Mouse (Mus musculus): ENCODE data around the gene H2afz. TPM values are rescaled to one million over a fixed set of nuclear protein-coding genes. Genes with fewer than 3 reads are reported as not detected.
"Not testable (repeated sequence)": the region's sequence is repeated elsewhere in the genome, so short reads cannot be mapped to it uniquely, and the experiment has no call there.

H2afz gene
- polyA plus RNA-seq, 1 experiment from 2014 or later = 1,070 TPM

- Histone ChIP-seq H3K9ac (replicated peaks; ENCODE audit: low read length) (no peak overlapping the region), H3K27me3 (ENCODE audit: control insufficient read depth, insufficient read depth, low read length) (no peaks in the 10 kb centered on the region), H3K9me3 (ENCODE audit: control insufficient read depth, low read length) (no peaks in the 10 kb centered on the region), H3K4me2 (ENCODE audit: low read length) (no peak overlapping the region), H3K36me3 (ENCODE audit: control insufficient read depth, insufficient read depth, low read length) (no peaks in the 10 kb centered on the region), H3K27ac (replicated peaks; ENCODE audit: low read depth, low read length) (no peak overlapping the region), H3K4me1 (ENCODE audit: control insufficient read depth, insufficient read depth, low read length) (no peaks in the 10 kb centered on the region), H3K4me3 (replicated peaks; ENCODE audit: low read depth, low read length) (no peak overlapping the region)
- 88% methylated on average over 1 of the region's 1 CpGs for WGBS
- ATAC-seq (ENCODE audit: low FRiP score, low TSS enrichment) (no peak), DNase-seq (no peak)
Observed at GRCm38 (mm10) chr3:137836543-137836942, 27.7 kb upstream of the H2afz start.

GRCm38 (mm10) chr3:137838160-137838559 lies 26.1 kb upstream of the H2afz start:
- DNase-seq = no peak
- Histone ChIP-seq H3K4me3 (replicated peaks; ENCODE audit: low read depth, low read length) (no peak overlapping the region), H3K9ac (replicated peaks; ENCODE audit: low read length) (no peak overlapping the region), H3K36me3 (ENCODE audit: control insufficient read depth, insufficient read depth, low read length) (no peaks in the 10 kb centered on the region), H3K9me3 (ENCODE audit: control insufficient read depth, low read length) (no peaks in the 10 kb centered on the region), H3K27me3 (ENCODE audit: control insufficient read depth, insufficient read depth, low read length) (no peaks in the 10 kb centered on the region), H3K27ac (replicated peaks; ENCODE audit: low read depth, low read length) (no peak overlapping the region), H3K4me1 (ENCODE audit: control insufficient read depth, insufficient read depth, low read length) (no peaks in the 10 kb centered on the region), H3K4me2 (ENCODE audit: low read length) (no peak overlapping the region)
- no peak for ATAC-seq (ENCODE audit: low FRiP score, low TSS enrichment)

- Histone ChIP-seq H3K9ac (replicated peaks; ENCODE audit: low read length) (no peak overlapping the region), H3K4me2 (ENCODE audit: low read length) (no peak overlapping the region), H3K4me3 (replicated peaks; ENCODE audit: low read depth, low read length) (no peak overlapping the region), H3K27me3 (ENCODE audit: control insufficient read depth, insufficient read depth, low read length) (no peaks in the 10 kb centered on the region), H3K9me3 (ENCODE audit: control insufficient read depth, low read length) (no peaks in the 10 kb centered on the region), H3K27ac (replicated peaks; ENCODE audit: low read depth, low read length) (no peak overlapping the region), H3K4me1 (ENCODE audit: control insufficient read depth, insufficient read depth, low read length) (0 out of 2 replicates have a peak, but pooled peaks cover 6% of the 10 kb centered on the region), H3K36me3 (ENCODE audit: control insufficient read depth, insufficient read depth, low read length) (no peaks in the 10 kb centered on the region)
- 84% methylated on average over 1 of the region's 1 CpGs for WGBS
- no peak for ATAC-seq (ENCODE audit: low FRiP score, low TSS enrichment)
- DNase-seq = no peak
Observed at GRCm38 (mm10) chr3:137842944-137843343, 21.3 kb upstream of the H2afz start.

- Histone ChIP-seq H3K27me3 (ENCODE audit: control insufficient read depth, insufficient read depth, low read length) (no peaks in the 10 kb centered on the region), H3K9me3 (ENCODE audit: control insufficient read depth, low read length) (no peaks in the 10 kb centered on the region), H3K4me3 (replicated peaks; ENCODE audit: low read depth, low read length) (no peak overlapping the region), H3K4me2 (ENCODE audit: low read length) (no peak overlapping the region), H3K4me1 (ENCODE audit: control insufficient read depth, insufficient read depth, low read length) (0 out of 2 replicates have a peak, but pooled peaks cover 6% of the 10 kb centered on the region), H3K36me3 (ENCODE audit: control insufficient read depth, insufficient read depth, low read length) (no peaks in the 10 kb centered on the region), H3K27ac (replicated peaks; ENCODE audit: low read depth, low read length) (no peak overlapping the region), H3K9ac (replicated peaks; ENCODE audit: low read length) (no peak overlapping the region)
- WGBS = 91% methylated on average over 3 of the region's 3 CpGs
- ATAC-seq (ENCODE audit: low FRiP score, low TSS enrichment) (no peak), DNase-seq (no peak)
Observed at GRCm38 (mm10) chr3:137844263-137844662, 20.0 kb upstream of the H2afz start.

- ATAC-seq (ENCODE audit: low FRiP score, low TSS enrichment) (no peak), DNase-seq (no peak)
- WGBS = 94% methylated on average over 5 of the region's 5 CpGs
- H3K36me3 ChIP-seq (ENCODE audit: control insufficient read depth, insufficient read depth, low read length) = no peaks in the 10 kb centered on the region
- no peak overlapping the region for H3K9ac ChIP-seq (replicated peaks; ENCODE audit: low read length)
- H3K27me3 ChIP-seq (ENCODE audit: control insufficient read depth, insufficient read depth, low read length) = no peaks in the 10 kb centered on the region
- H3K4me2 ChIP-seq (ENCODE audit: low read length) = no peak overlapping the region
- H3K4me3 ChIP-seq (replicated peaks; ENCODE audit: low read depth, low read length) = no peak overlapping the region
- no peaks in the 10 kb centered on the region for H3K9me3 ChIP-seq (ENCODE audit: control insufficient read depth, low read length)
- 0 out of 2 replicates have a peak, but pooled peaks cover 6% of the 10 kb centered on the region for H3K4me1 ChIP-seq (ENCODE audit: control insufficient read depth, insufficient read depth, low read length)
- H3K27ac ChIP-seq (replicated peaks; ENCODE audit: low read depth, low read length) = no peak overlapping the region
Observed at GRCm38 (mm10) chr3:137846552-137846951, 17.7 kb upstream of the H2afz start.

- Histone ChIP-seq H3K9me3 (ENCODE audit: control insufficient read depth, low read length) (no peaks in the 10 kb centered on the region), H3K27me3 (ENCODE audit: control insufficient read depth, insufficient read depth, low read length) (no peaks in the 10 kb centered on the region), H3K36me3 (ENCODE audit: control insufficient read depth, insufficient read depth, low read length) (no peaks in the 10 kb centered on the region), H3K9ac (replicated peaks; ENCODE audit: low read length) (no peak overlapping the region), H3K4me3 (replicated peaks; ENCODE audit: low read depth, low read length) (no peak overlapping the region), H3K4me2 (ENCODE audit: low read length) (no peak overlapping the region), H3K27ac (replicated peaks; ENCODE audit: low read depth, low read length) (peak overlapping the region; percentile 60; the same call in 1 of the 2 replicates), H3K4me1 (ENCODE audit: control insufficient read depth, insufficient read depth, low read length) (0 out of 2 replicates have a peak, but pooled peaks cover 6% of the 10 kb centered on the region)
- WGBS = 92% methylated on average over 9 of the region's 9 CpGs
- DNase-seq (no peak), ATAC-seq (ENCODE audit: low FRiP score, low TSS enrichment) (no peak)
Observed at GRCm38 (mm10) chr3:137848354-137848753, 15.9 kb upstream of the H2afz start.

GRCm38 (mm10) chr3:137849697-137850096 lies 14.6 kb upstream of the H2afz start:
- 91% methylated on average over 5 of the region's 5 CpGs for WGBS
- DNase-seq (no peak), ATAC-seq (ENCODE audit: low FRiP score, low TSS enrichment) (no peak)
- Histone ChIP-seq H3K9ac (replicated peaks; ENCODE audit: low read length) (no peak overlapping the region), H3K4me1 (ENCODE audit: control insufficient read depth, insufficient read depth, low read length) (0 out of 2 replicates have a peak, but pooled peaks cover 6% of the 10 kb centered on the region), H3K27me3 (ENCODE audit: control insufficient read depth, insufficient read depth, low read length) (no peaks in the 10 kb centered on the region), H3K36me3 (ENCODE audit: control insufficient read depth, insufficient read depth, low read length) (no peaks in the 10 kb centered on the region), H3K9me3 (ENCODE audit: control insufficient read depth, low read length) (no peaks in the 10 kb centered on the region), H3K4me2 (ENCODE audit: low read length) (no peak overlapping the region), H3K27ac (replicated peaks; ENCODE audit: low read depth, low read length) (no peak overlapping the region), H3K4me3 (replicated peaks; ENCODE audit: low read depth, low read length) (no peak overlapping the region)

GRCm38 (mm10) chr3:137851196-137851595 lies 13.1 kb upstream of the H2afz start:
- H3K4me2 ChIP-seq (ENCODE audit: low read length) = no peak overlapping the region
- 92% methylated on average over 2 of the region's 2 CpGs for WGBS
- no peaks in the 10 kb centered on the region for H3K36me3 ChIP-seq (ENCODE audit: control insufficient read depth, insufficient read depth, low read length)

GRCm38 (mm10) chr3:137853011-137853410 lies 11.3 kb upstream of the H2afz start:
- H3K36me3 ChIP-seq (ENCODE audit: control insufficient read depth, insufficient read depth, low read length); ATAC-seq (ENCODE audit: low FRiP score, low TSS enrichment); DNase-seq; H3K4me3 ChIP-seq (replicated peaks; ENCODE audit: low read depth, low read length); H3K4me1 ChIP-seq (ENCODE audit: control insufficient read depth, insufficient read depth, low read length); H3K4me2 ChIP-seq (ENCODE audit: low read length); H3K9me3 ChIP-seq (ENCODE audit: control insufficient read depth, low read length); H3K27me3 ChIP-seq (ENCODE audit: control insufficient read depth, insufficient read depth, low read length); H3K27ac ChIP-seq (replicated peaks; ENCODE audit: low read depth, low read length); H3K9ac ChIP-seq (replicated peaks; ENCODE audit: low read length): not testable (repeated sequence)
- 95% methylated on average over 1 of the region's 1 CpGs for WGBS

More at GRCm38 (mm10) chr3:137851196-137851595, 13.1 kb upstream of the H2afz start:
- Histone ChIP-seq H3K4me3 (replicated peaks; ENCODE audit: low read depth, low read length) (no peak overlapping the region), H3K9ac (replicated peaks; ENCODE audit: low read length) (no peak overlapping the region), H3K4me1 (ENCODE audit: control insufficient read depth, insufficient read depth, low read length) (0 out of 2 replicates have a peak, but pooled peaks cover 6% of the 10 kb centered on the region), H3K9me3 (ENCODE audit: control insufficient read depth, low read length) (no peaks in the 10 kb centered on the region), H3K27me3 (ENCODE audit: control insufficient read depth, insufficient read depth, low read length) (no peaks in the 10 kb centered on the region), H3K27ac (replicated peaks; ENCODE audit: low read depth, low read length) (no peak overlapping the region)
- DNase-seq (no peak), ATAC-seq (ENCODE audit: low FRiP score, low TSS enrichment) (no peak)

Measured in midbrain, embryonic 14.5 days (tissue).